ENCODE assay signal across 19 mouse cellular contexts in the genomic region with DNA sequence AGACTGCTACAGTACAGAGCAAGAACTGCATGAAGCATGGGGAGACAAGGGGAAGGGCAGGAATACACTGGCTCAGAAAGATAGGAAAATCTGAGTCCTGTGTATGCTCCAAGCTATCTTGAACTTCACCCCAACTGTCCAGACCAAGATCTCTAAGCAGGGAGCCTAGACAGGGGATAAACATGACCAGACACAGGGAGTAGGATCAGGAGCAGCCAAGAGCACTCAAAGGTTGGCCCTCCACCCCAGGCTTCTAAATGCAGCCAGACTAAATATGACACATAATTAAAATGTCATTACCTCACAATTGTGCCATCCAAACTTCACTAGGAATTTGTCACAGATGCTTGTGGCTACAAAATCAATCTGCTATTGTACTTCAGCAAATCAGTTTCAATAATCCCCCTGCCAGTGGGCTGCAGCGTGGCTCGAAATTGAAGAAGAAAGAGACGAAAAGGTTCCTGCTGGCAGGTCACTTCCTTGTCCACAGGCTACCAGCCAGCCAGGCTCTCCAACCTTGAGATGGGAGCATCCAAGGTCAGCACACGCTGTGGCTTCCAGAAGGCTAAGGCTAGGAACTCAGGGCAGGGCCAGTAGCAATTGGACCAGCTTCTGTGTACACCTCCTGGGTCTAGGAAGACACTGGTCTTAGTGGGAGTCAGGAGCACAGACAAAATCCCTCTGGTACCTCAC.
DNase-seq lines count a peak whose midpoint lies in the region; ATAC-seq and TF ChIP-seq lines count a peak whose summit lies in the region.
"Had no signal": no experiment of that assay in that cellular context is flagged by ENCODE, and none has a peak within 500 bp of the region (broad histone marks: within the 10 kb centered on the region; RNA-seq: fewer than 3 reads in every experiment).

No protein-coding gene starts in this region.

- in situ Hi-C loops in ES-E14 (cut with MboI; ENCODE audit: low sequenced_read_pairs in 2 of 2, unreplicated experiment in 2 of 2) = no loop called here

- H3K9ac ChIP-seq in ES-E14 (ENCODE audit: insufficient read depth, low read depth, low read length, poor library complexity, severe bottlenecking) = no peak overlapping the region
- H3K9ac ChIP-seq: embryonic facial prominence, embryonic 15.5 days; forebrain, embryonic 12.5 days; heart, embryonic 15.5 days; hindbrain, embryonic 13.5 days; kidney, embryonic 15.5 days; neural tube, embryonic 12.5 days had no signal

- H3K4me1 ChIP-seq in ES-E14 (ENCODE audit: control insufficient read depth in 2 of 2, insufficient read depth in 2 of 2, low read length in 2 of 2, poor library complexity in 1 of 2) = peaks cover 29 to 44% of the 10 kb centered on the region in 2 experiments
- H3K4me1 ChIP-seq: heart, embryonic 15.5 days had no signal

- no peaks in the 10 kb centered on the region for H3K36me3 ChIP-seq in ES-E14 (ENCODE audit: control insufficient read depth, insufficient read depth, low read length, poor library complexity, severe bottlenecking)
- H3K36me3 ChIP-seq: embryonic facial prominence, embryonic 15.5 days; forebrain, embryonic 12.5 days; heart, embryonic 15.5 days; hindbrain, embryonic 13.5 days; kidney, embryonic 15.5 days; neural tube, embryonic 12.5 days had no signal

- no peak overlapping the region for H3K4me3 ChIP-seq in layer of hippocampus, adult 2 months
- no peak overlapping the region for H3K4me3 ChIP-seq in ES-E14 (ENCODE audit: insufficient read depth in 1 of 2, low read depth in 1 of 2, low read length in 2 of 2, poor library complexity in 1 of 2, severe bottlenecking in 1 of 2)
- H3K4me3 ChIP-seq: embryonic facial prominence, embryonic 15.5 days; forebrain, embryonic 12.5 days; heart, embryonic 15.5 days; hindbrain, embryonic 13.5 days; kidney, embryonic 15.5 days; neural tube, embryonic 12.5 days had no signal

- no peak for TF ChIP-seq CTCF in layer of hippocampus, adult 2 months (conservative IDR thresholded peaks at IDR 0.05)

- peak; percentile 26 for DNase-seq in adrenal gland, adult 8-10 months
- no peak for DNase-seq in adrenal gland, postnatal 14 days
- DNase-seq in layer of hippocampus, adult 2 months (ENCODE audit: low spot score in 2 of 2) = no peak
- no peak for DNase-seq in layer of hippocampus, postnatal 10 days (ENCODE audit: low spot score in 2 of 2)
- DNase-seq in ES-E14 (ENCODE audit: low read depth, low spot score) = no peak
- peak; percentile 15 for DNase-seq in lung, postnatal 14 days
- DNase-seq in embryo, embryonic 10.5 days (ENCODE audit: low spot score) = no peak
- DNase-seq: cerebellum, adult 9-11 months; embryo, embryonic 11 days; left cerebral cortex, postnatal 4 days; right cerebral cortex, postnatal 4 days; thymus, adult 18-20 months had no signal

- no peaks in the 10 kb centered on the region for H3K9me3 ChIP-seq in ES-E14 (ENCODE audit: control insufficient read depth, insufficient read depth, low read depth, low read length)
- H3K9me3 ChIP-seq: embryonic facial prominence, embryonic 15.5 days; forebrain, embryonic 12.5 days; heart, embryonic 15.5 days; hindbrain, embryonic 13.5 days; kidney, embryonic 15.5 days; neural tube, embryonic 12.5 days had no signal

- peak overlapping the region; percentile 18; the same call in 1 of the 2 replicates for H3K27ac ChIP-seq in layer of hippocampus, adult 2 months
- H3K27ac ChIP-seq in ES-E14 (ENCODE audit: insufficient read depth, low read depth, low read length, poor library complexity, severe bottlenecking) = peak overlapping the region; percentile 73
- H3K27ac ChIP-seq: embryonic facial prominence, embryonic 15.5 days; forebrain, embryonic 12.5 days; heart, embryonic 15.5 days; hindbrain, embryonic 13.5 days; kidney, embryonic 15.5 days; neural tube, embryonic 12.5 days had no signal

- no peak for ATAC-seq in erythroblast, adult 5-6 weeks (replicated peaks; ENCODE audit: low FRiP score, poor library complexity, severe bottlenecking)

TF ChIP-seq in ES-E14, 5 proteins besides CTCF, POLR2A, EP300 and RAD21:
- TF ChIP-seq HCFC1 (IDR thresholded peaks at IDR 0.05; ENCODE audit: borderline replicate concordance, insufficient read depth, low read length) (no peak), CHD2 (IDR thresholded peaks at IDR 0.05; ENCODE audit: low read depth, low read length) (no peak), MAFK (IDR thresholded peaks at IDR 0.05; ENCODE audit: insufficient read depth, low read depth, low read length) (no peak), ZC3H11A (IDR thresholded peaks at IDR 0.05; ENCODE audit: borderline replicate concordance, low read depth, low read length) (no peak), ZNF384 (IDR thresholded peaks at IDR 0.05; ENCODE audit: low read depth, low read length) (no peak)

Comparison
In these comparisons a context has a peak if more than half of its experiments do, and no peak if none do; other contexts are left out.
1. DNase-seq: peak in adrenal gland, adult 8-10 months (single experiment) and lung, postnatal 14 days (single experiment); none in adrenal gland, postnatal 14 days (single experiment), layer of hippocampus, adult 2 months (0 of 2), layer of hippocampus, postnatal 10 days (0 of 2), ES-E14 (single experiment) and embryo, embryonic 10.5 days (single experiment).